Mouse (Mus musculus) midbrain, postnatal 0 days (tissue): ENCODE results near the gene Gm12216. TPM values are rescaled to one million over a fixed set of nuclear protein-coding genes. Genes with fewer than 3 reads are reported as not detected.

Source experiments
- ATAC-seq: fragments of 200-750 bp; cut with Nextera tagmentation; 2 replicates; pipeline ENCODE4 v1.8.0; 2017; ENCODE audit warnings: moderate number of reproducible peaks, mild to moderate bottlenecking, moderate TSS enrichment, moderate library complexity; ENCODE audit not compliant: low FRiP score
- DNase-seq: peaks from one replicate; pipeline ENCODE4 v3.0.0-alpha.2; 2015; ENCODE audit warnings: low spot score
- H3K27ac ChIP-seq: fragments of 300-500 bp; sonication (generic); 2 replicates; pipeline ENCODE4 v1.5.1; 2014; ENCODE audit warnings: low read depth, mild to moderate bottlenecking, low read length, mixed read lengths
- H3K27me3 ChIP-seq: fragments of 300-500 bp; sonication (generic); 2 replicates; pipeline ENCODE4 v1.6.1; 2014; ENCODE audit warnings: low read length, control low read depth, mixed read lengths; ENCODE audit not compliant: insufficient read depth
- H3K36me3 ChIP-seq: fragments of 300-500 bp; sonication (generic); 2 replicates; pipeline ENCODE4 v1.6.1; 2014; ENCODE audit warnings: low read length, control low read depth, mixed read lengths; ENCODE audit not compliant: insufficient read depth
- H3K4me1 ChIP-seq: fragments of 300-500 bp; sonication (generic); 2 replicates; pipeline ENCODE4 v1.6.1; 2014; ENCODE audit warnings: mild to moderate bottlenecking, control low read depth, antibody characterized with exemption, low read length, mixed read lengths; ENCODE audit not compliant: insufficient read depth
- H3K4me2 ChIP-seq: fragments of 300-500 bp; sonication (generic); 2 replicates; pipeline ENCODE4 v1.6.1; 2014; ENCODE audit warnings: low read depth, mild to moderate bottlenecking, low read length, mixed read lengths; ENCODE audit not compliant: poor library complexity, severe bottlenecking
- H3K4me3 ChIP-seq: fragments of 300-500 bp; sonication (generic); 2 replicates; pipeline ENCODE4 v1.5.1; 2014; ENCODE audit warnings: low read depth, mild to moderate bottlenecking, low read length, moderate library complexity
- H3K9ac ChIP-seq: fragments of 300-500 bp; sonication (generic); replicated peaks from 2 replicates; pipeline ENCODE4 v1.6.1; 2014; ENCODE audit warnings: mild to moderate bottlenecking, low read length, moderate library complexity, mixed read lengths; ENCODE audit not compliant: poor library complexity, severe bottlenecking
- H3K9me3 ChIP-seq: fragments of 300-500 bp; sonication (generic); 2 replicates; pipeline ENCODE4 v1.6.1; 2016; ENCODE audit warnings: low read length, control low read depth
- CTCF ChIP-seq: IDR thresholded peaks from 2 replicates; pipeline ENCODE4 v1.5.1; 2016; ENCODE audit warnings: antibody characterized with exemption, mild to moderate bottlenecking
- WGBS: fragments of 180-500 bp; shearing (Covaris S2); extraction: QIAGEN DNeasy Blood & Tissue Kit; methylation state at CpG from one replicate; pipeline ENCODE4 v1.1.7; 2014; 5-methylcytosine and 5-hydroxymethylcytosine counted together
- polyA plus RNA-seq: library from polyadenylated mRNA; unstranded; fragments of >200 nt; fragmentation: Nextera tagmentation; extraction: Ambion mirVana; gene quantifications from 2 replicates; pipeline ENCODE4 v1.2.1, GENCODE M21; 2015
- total RNA-seq: library from RNA; depleted of rRNA; stranded (reverse); fragments of >200 nt; gene quantifications from 2 replicates; pipeline ENCODE4 v1.2.3, GENCODE M21; 2014

The Gm12216 gene
- total and polyA plus RNA-seq, 2 experiments from 2014 or later, result 0.65 TPM; not detected in 1

DNA sequence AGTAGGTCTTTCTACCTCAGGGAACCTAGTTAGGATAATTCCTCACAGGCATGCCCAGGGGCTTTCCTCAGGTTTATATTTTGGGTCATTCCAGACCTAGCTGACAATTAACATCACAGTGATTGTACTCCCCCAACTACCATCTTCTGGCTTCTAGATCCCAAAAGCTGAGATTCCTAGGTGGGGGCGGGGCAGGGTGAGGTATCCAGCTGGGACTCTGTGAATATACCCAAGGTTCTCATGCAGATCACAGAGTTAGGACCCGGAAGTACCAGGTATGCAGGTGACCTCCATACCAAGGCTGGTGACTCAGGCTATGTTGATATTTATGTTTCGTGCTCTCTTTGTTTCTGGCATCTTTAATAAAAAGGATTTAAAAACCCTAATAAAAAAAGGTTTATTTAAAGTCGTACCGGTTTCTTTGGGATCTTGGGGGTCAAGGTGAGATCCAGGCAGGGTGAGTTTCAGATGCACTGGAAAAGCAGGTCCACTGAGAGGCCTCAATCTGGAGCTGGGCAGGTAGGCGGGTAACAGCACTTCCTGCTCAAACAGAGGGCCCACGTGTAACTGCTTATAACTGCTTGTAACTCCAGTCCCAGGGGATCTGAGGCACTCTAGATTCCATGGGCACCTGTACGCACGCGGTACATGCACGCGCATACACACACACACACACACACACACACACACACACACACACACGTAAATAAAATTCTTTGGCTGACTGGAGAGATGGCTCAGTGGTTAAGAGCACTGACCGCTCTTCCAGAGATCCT, 54.3 kb downstream of the Gm12216 start:
- 88% methylated on average over 14 of the region's 14 CpGs for WGBS
- no peak for TF ChIP-seq CTCF
- no peak for ATAC-seq

DNA sequence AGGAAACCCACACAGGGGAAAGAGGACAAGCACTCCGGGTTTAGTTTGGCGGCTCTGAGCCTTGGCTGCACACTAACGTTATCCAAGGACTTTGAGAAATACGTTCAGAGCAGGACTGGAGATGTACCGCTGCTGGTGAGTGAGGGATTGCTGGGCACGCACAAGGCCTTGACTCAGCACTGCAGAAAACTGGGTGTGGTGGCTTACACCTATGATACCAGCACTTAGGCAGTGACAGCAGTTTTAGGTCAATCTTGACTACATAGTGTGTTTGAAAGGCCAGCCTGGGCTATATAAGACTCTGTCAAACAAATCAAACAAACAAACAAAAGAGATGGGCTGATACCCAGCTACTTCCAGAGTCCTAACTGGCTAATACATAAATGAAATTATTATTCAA, 55.6 kb downstream of the Gm12216 start:
- Histone ChIP-seq H3K4me1 (no peaks in the 10 kb centered on the region), H3K4me2 (no peak overlapping the region), H3K27ac (no peak overlapping the region), H3K27me3 (no peaks in the 10 kb centered on the region), H3K9ac (no peak overlapping the region), H3K36me3 (no peaks in the 10 kb centered on the region), H3K4me3 (no peak overlapping the region), H3K9me3 (no peaks in the 10 kb centered on the region)
- 85% methylated on average over 6 of the region's 6 CpGs for WGBS
- DNase-seq, result no peak
- no peak for ATAC-seq
- TF ChIP-seq CTCF, result no peak

More for the DNA sequence above, 54.3 kb downstream of the Gm12216 start:
- H3K9ac ChIP-seq, result no peak overlapping the region
- H3K9me3 ChIP-seq, result no peaks in the 10 kb centered on the region
- H3K4me3 ChIP-seq, result no peak overlapping the region
- no peaks in the 10 kb centered on the region for H3K4me1 ChIP-seq
- H3K27me3 ChIP-seq, result no peaks in the 10 kb centered on the region
- no peaks in the 10 kb centered on the region for H3K36me3 ChIP-seq
- no peak overlapping the region for H3K4me2 ChIP-seq
- no peak overlapping the region for H3K27ac ChIP-seq
- no peak for DNase-seq

- WGBS, result 89% methylated on average over 12 of the region's 12 CpGs
- Histone ChIP-seq H3K9ac (no peak overlapping the region), H3K36me3 (no peaks in the 10 kb centered on the region), H3K27ac (no peak overlapping the region), H3K4me2 (no peak overlapping the region), H3K9me3 (no peaks in the 10 kb centered on the region), H3K4me1 (no peaks in the 10 kb centered on the region), H3K27me3 (no peaks in the 10 kb centered on the region), H3K4me3 (no peak overlapping the region)
- DNase-seq (no peak), ATAC-seq (no peak)
- TF ChIP-seq CTCF, result no peak
These were observed 56.0 kb downstream of the Gm12216 start for GRCm38 (mm10) chr11:53803093-53803492.

DNA sequence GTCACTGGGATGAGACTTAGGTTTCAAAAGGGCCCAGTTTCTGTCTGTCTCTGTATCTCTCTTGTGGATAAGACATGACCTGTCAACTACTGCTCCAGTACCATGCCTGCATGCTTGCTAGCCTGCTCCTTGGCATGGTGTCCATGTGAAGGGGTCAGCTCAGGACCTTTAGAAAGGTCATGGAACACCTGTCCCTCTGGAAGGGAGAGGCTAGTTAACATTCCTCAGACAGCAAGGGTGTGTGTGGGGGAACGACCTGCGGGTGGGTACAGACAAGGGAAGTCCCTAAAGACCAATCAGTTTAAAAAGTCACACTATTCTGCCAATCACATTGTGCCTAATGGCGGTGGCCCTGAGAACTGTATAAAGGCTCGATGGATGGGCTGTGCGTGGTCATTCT, 58.1 kb downstream of the Gm12216 start:
- no peaks in the 10 kb centered on the region for H3K36me3 ChIP-seq
- H3K4me3 ChIP-seq, result no peak overlapping the region
- no peak overlapping the region for H3K27ac ChIP-seq
- peaks cover 7% of the 10 kb centered on the region; the same call in 1 of the 2 replicates for H3K4me1 ChIP-seq
- no peaks in the 10 kb centered on the region for H3K9me3 ChIP-seq
- DNase-seq (no peak), ATAC-seq (no peak)
- no peak overlapping the region for H3K9ac ChIP-seq
- no peak for TF ChIP-seq CTCF
- no peaks in the 10 kb centered on the region for H3K27me3 ChIP-seq
- H3K4me2 ChIP-seq, result no peak overlapping the region
- 91% methylated on average over 5 of the region's 5 CpGs for WGBS

GRCm38 (mm10) chr11:53800036-53800435, 59.0 kb downstream of the Gm12216 start:
- no peak for DNase-seq
- no peak for ATAC-seq
- WGBS, result 63% methylated on average over 4 of the region's 4 CpGs
- no peaks in the 10 kb centered on the region for H3K27me3 ChIP-seq
- no peak overlapping the region for H3K4me2 ChIP-seq
- H3K9ac ChIP-seq, result no peak overlapping the region
- H3K36me3 ChIP-seq, result no peaks in the 10 kb centered on the region
- H3K4me3 ChIP-seq, result no peak overlapping the region
- TF ChIP-seq CTCF, result no peak
- H3K27ac ChIP-seq, result no peak overlapping the region
- peaks cover 7% of the 10 kb centered on the region; the same call in 1 of the 2 replicates for H3K4me1 ChIP-seq
- H3K9me3 ChIP-seq, result no peaks in the 10 kb centered on the region

- no peak overlapping the region for H3K4me3 ChIP-seq
- ATAC-seq, result no peak
- H3K9me3 ChIP-seq, result no peaks in the 10 kb centered on the region
- H3K4me2 ChIP-seq, result no peak overlapping the region
- H3K27me3 ChIP-seq, result no peaks in the 10 kb centered on the region
- DNase-seq, result no peak
- peaks cover 7% of the 10 kb centered on the region; the same call in 1 of the 2 replicates for H3K4me1 ChIP-seq
- H3K27ac ChIP-seq, result no peak overlapping the region
- WGBS, result 87% methylated on average over 10 of the region's 10 CpGs
- H3K9ac ChIP-seq, result no peak overlapping the region
- no peak for TF ChIP-seq CTCF
- no peaks in the 10 kb centered on the region for H3K36me3 ChIP-seq
These were observed 60.9 kb downstream of the Gm12216 start for GRCm38 (mm10) chr11:53798041-53798711.
